Mouse (Mus musculus): Measurements from ENCODE around the gene AF366264.
"Not testable (repeated sequence)": the region's sequence is repeated elsewhere in the genome, so short reads cannot be mapped to it uniquely, and the experiment has no call there.

The AF366264 gene

GRCm38 (mm10) chr8:13838289-13838688, at the start of gene AF366264:
Gene AF366264 (minus strand): TSS chr8:13838389.
- not testable (repeated sequence) for DNase-seq (ENCODE audit: low read depth, low spot score)

- DNase-seq (ENCODE audit: low read depth, low spot score), result not testable (repeated sequence)
Measured at GRCm38 (mm10) chr8:13843286-13843685, 5.1 kb upstream of the AF366264 start.

- DNase-seq (ENCODE audit: low read depth, low spot score), result no peak
Measured at GRCm38 (mm10) chr8:13828598-13829172, 9.5 kb downstream of the AF366264 start.

- DNase-seq (ENCODE audit: low read depth, low spot score), result no peak
Measured at GRCm38 (mm10) chr8:13799566-13799965, 38.6 kb downstream of the AF366264 start.

GRCm38 (mm10) chr8:13797676-13798075, 40.5 kb downstream of the AF366264 start:
- no peak for DNase-seq (ENCODE audit: low read depth, low spot score)

- no peak for DNase-seq (ENCODE audit: low read depth, low spot score)
Measured at GRCm38 (mm10) chr8:13793746-13794101, 44.5 kb downstream of the AF366264 start.

GRCm38 (mm10) chr8:13793097-13793745, 45.0 kb downstream of the AF366264 start:
- no peak for DNase-seq (ENCODE audit: low read depth, low spot score)

- no peak for DNase-seq (ENCODE audit: low read depth, low spot score)
Measured at GRCm38 (mm10) chr8:13789606-13790005, 48.6 kb downstream of the AF366264 start.

GRCm38 (mm10) chr8:13785764-13786299, 52.4 kb downstream of the AF366264 start:
- peak; percentile 96 for DNase-seq (ENCODE audit: low read depth, low spot score)

GRCm38 (mm10) chr8:13785250-13785763, 52.9 kb downstream of the AF366264 start, which contains the start of gene Upf3a:
Gene Upf3a (plus strand): TSS chr8:13785615.
- peak; percentile 87 for DNase-seq (ENCODE audit: low read depth, low spot score)
